ENCODE assay signal across 9 mouse cellular contexts in genomic region chr6:136469807-136470206, GRCm38 (mm10). TPM values are rescaled to one million over a fixed set of nuclear protein-coding genes. Genes with fewer than 3 reads are reported as not detected.
DNase-seq lines count a peak whose midpoint lies in the region; ATAC-seq and TF ChIP-seq lines count a peak whose summit lies in the region.
"Had no signal": no experiment of that assay in that cellular context is flagged by ENCODE, and none has a peak within 500 bp of the region (broad histone marks: within the 10 kb centered on the region; RNA-seq: fewer than 3 reads in every experiment).

No protein-coding gene starts in this region.

- H3K4me3 ChIP-seq in lung, embryonic 16.5 days (ENCODE audit: low read length) = no peak overlapping the region
- H3K4me3 ChIP-seq in forebrain, embryonic 11.5 days (ENCODE audit: low read depth, low read length) = no peak overlapping the region
- H3K4me3 ChIP-seq in limb, embryonic 10.5 days = no peak overlapping the region
- H3K4me3 ChIP-seq in olfactory bulb, adult 2 months (ENCODE audit: insufficient read depth, low read depth, low read length) = no peak overlapping the region
- H3K4me3 ChIP-seq: myocyte had no signal

- H3K9me3 ChIP-seq in lung, embryonic 16.5 days (ENCODE audit: control insufficient read depth, low read length) = no peaks in the 10 kb centered on the region
- H3K9me3 ChIP-seq in forebrain, embryonic 11.5 days (ENCODE audit: control insufficient read depth, low read length) = no peaks in the 10 kb centered on the region; the same call in 1 of the 2 replicates
- no peaks in the 10 kb centered on the region for H3K9me3 ChIP-seq in limb, embryonic 10.5 days (replicated peaks)

- ATAC-seq in lung, embryonic 16.5 days (ENCODE audit: low read depth) = no peak
- ATAC-seq in forebrain, embryonic 11.5 days (replicated peaks; ENCODE audit: low FRiP score) = no peak

- WGBS in lung, embryonic 16.5 days = 75% methylated on average over 9 of the region's 9 CpGs
- WGBS in forebrain, embryonic 11.5 days = 67% methylated on average over 9 of the region's 9 CpGs
- 68% methylated on average over 9 of the region's 9 CpGs for WGBS in limb, embryonic 10.5 days
- 76% methylated on average over 9 of the region's 9 CpGs for WGBS in olfactory bulb, adult 2 months

- H3K27me3 ChIP-seq in lung, embryonic 16.5 days (ENCODE audit: control insufficient read depth, insufficient read depth, low read depth, low read length) = no peaks in the 10 kb centered on the region
- H3K27me3 ChIP-seq in forebrain, embryonic 11.5 days (ENCODE audit: control insufficient read depth, insufficient read depth, low read length) = no peaks in the 10 kb centered on the region
- H3K27me3 ChIP-seq in limb, embryonic 10.5 days (ENCODE audit: low read depth, poor library complexity, severe bottlenecking) = no peaks in the 10 kb centered on the region

- H3K4me2 ChIP-seq in lung, embryonic 16.5 days (ENCODE audit: low read depth, low read length) = no peak overlapping the region; the same call in 1 of the 2 replicates
- no peak overlapping the region for H3K4me2 ChIP-seq in forebrain, embryonic 11.5 days (ENCODE audit: low read depth, low read length, severe bottlenecking)

- no peak for TF ChIP-seq POLR2A in olfactory bulb, adult 2 months (IDR thresholded peaks at IDR 0.05; ENCODE audit: insufficient read depth, low read depth, low read length)

- 0 out of 2 replicates have a peak overlapping the region, but pooled peaks have one; percentile 19 for H3K9ac ChIP-seq in lung, embryonic 16.5 days (ENCODE audit: low read length)
- no peak overlapping the region for H3K9ac ChIP-seq in forebrain, embryonic 11.5 days (ENCODE audit: low read length)

- H3K27ac ChIP-seq in lung, embryonic 16.5 days (ENCODE audit: low read length) = peak overlapping the region; percentile 99
- H3K27ac ChIP-seq in forebrain, embryonic 11.5 days (ENCODE audit: low read depth, low read length) = peak overlapping the region; percentile 100
- peak overlapping the region; percentile 96 for H3K27ac ChIP-seq in limb, embryonic 10.5 days
- peak overlapping the region; percentile 91 for H3K27ac ChIP-seq in olfactory bulb, adult 2 months (ENCODE audit: insufficient read depth, low read depth, low read length)

- peaks cover 52% of the 10 kb centered on the region for H3K4me1 ChIP-seq in lung, embryonic 16.5 days (replicated peaks; ENCODE audit: control insufficient read depth, insufficient read depth, low read length)
- peaks cover 8% of the 10 kb centered on the region; the same call in 1 of the 2 replicates for H3K4me1 ChIP-seq in forebrain, embryonic 11.5 days (replicated peaks; ENCODE audit: control insufficient read depth, insufficient read depth, low read length)
- peaks cover 43% of the 10 kb centered on the region for H3K4me1 ChIP-seq in limb, embryonic 10.5 days
- H3K4me1 ChIP-seq in olfactory bulb, adult 2 months (ENCODE audit: control insufficient read depth, insufficient read depth, low read length) = peaks cover 28% of the 10 kb centered on the region

- TF ChIP-seq CTCF in olfactory bulb, adult 2 months (IDR thresholded peaks at IDR 0.05; ENCODE audit: insufficient read depth, low read depth, low read length) = no peak

- H3K36me3 ChIP-seq in lung, embryonic 16.5 days (ENCODE audit: control insufficient read depth, insufficient read depth, low read length) = no peaks in the 10 kb centered on the region
- no peaks in the 10 kb centered on the region for H3K36me3 ChIP-seq in forebrain, embryonic 11.5 days (ENCODE audit: control insufficient read depth, insufficient read depth, low read length)
- H3K36me3 ChIP-seq in limb, embryonic 10.5 days = no peaks in the 10 kb centered on the region

- DNase-seq in lung, adult 18-20 months = no peak
- DNase-seq in forebrain, embryonic 11.5 days (ENCODE audit: low spot score) = no peak
- no peak for DNase-seq in limb, embryonic 10.5 days (ENCODE audit: low spot score)
- DNase-seq in urinary bladder, postnatal 14 days (ENCODE audit: low spot score) = no peak
- no peak for DNase-seq in adrenal gland, postnatal 36 days

RNA-seq across cellular contexts. Expression of gene Atf7ip, which starts 36.2 kb away (rescaled TPM):
- 41.2 and 43.6 TPM in 2 replicates for polyA plus RNA-seq in lung, embryonic 16.5 days (2015; fragmentation: Nextera tagmentation; extraction: Ambion mirVana)
- polyA plus RNA-seq in forebrain, embryonic 11.5 days (2014; fragmentation: Nextera tagmentation; extraction: Ambion mirVana) = 57.8 and 66.6 TPM in 2 replicates
- 40.0 and 49.9 TPM in 2 replicates for polyA plus RNA-seq in limb, embryonic 10.5 days (2016; fragmentation: Nextera tagmentation; extraction: Ambion mirVana)
- polyA plus RNA-seq in olfactory bulb, adult 2 months (2012; ENCODE audit: insufficient read depth, insufficient read length, low replicate concordance, missing spikeins) = 143 TPM in 1 of 2 replicates, not detected in the other
- 10 to 100 TPM; 54.0 to 74.3 TPM for total RNA-seq in adrenal gland, postnatal 36 days (2021)

RNA-seq across cellular contexts. Expression of gene E330021D16Rik, which starts 54.4 kb away (rescaled TPM):
- 0.10 and 0.38 TPM in 2 replicates for polyA plus RNA-seq in lung, embryonic 16.5 days (2015; fragmentation: Nextera tagmentation; extraction: Ambion mirVana)
- polyA plus RNA-seq in forebrain, embryonic 11.5 days (2014; fragmentation: Nextera tagmentation; extraction: Ambion mirVana) = not detected in 2 replicates
- polyA plus RNA-seq in limb, embryonic 10.5 days (2016; fragmentation: Nextera tagmentation; extraction: Ambion mirVana) = not detected in 2 replicates
- not detected in 2 replicates for polyA plus RNA-seq in olfactory bulb, adult 2 months (2012; ENCODE audit: insufficient read depth, insufficient read length, low replicate concordance, missing spikeins)
- not detected for total RNA-seq in adrenal gland, postnatal 36 days (2021)
- total RNA-seq: gastrocnemius, adult 8-10 months had no signal
- polyA plus RNA-seq: myocyte had no signal
